Mouse (Mus musculus) liver, embryonic 14.5 days (tissue): ENCODE measurements at regions not wholly inside any gene's neighbourhood (a gene's known extent, or its start where the extent isn't known, plus 50 kb on each side); places are given as distances from the start of the nearest gene placed in this dataset.

Experiments used
- CTCF ChIP-seq: IDR thresholded peaks from 2 replicates; pipeline ENCODE4 v1.5.1; 2016; ENCODE audit warnings: antibody characterized with exemption, low read depth, control low read depth
- EP300 ChIP-seq: IDR thresholded peaks from 2 replicates; pipeline ENCODE4 v1.6.1; 2016; ENCODE audit warnings: antibody characterized with exemption, low read depth

DNA sequence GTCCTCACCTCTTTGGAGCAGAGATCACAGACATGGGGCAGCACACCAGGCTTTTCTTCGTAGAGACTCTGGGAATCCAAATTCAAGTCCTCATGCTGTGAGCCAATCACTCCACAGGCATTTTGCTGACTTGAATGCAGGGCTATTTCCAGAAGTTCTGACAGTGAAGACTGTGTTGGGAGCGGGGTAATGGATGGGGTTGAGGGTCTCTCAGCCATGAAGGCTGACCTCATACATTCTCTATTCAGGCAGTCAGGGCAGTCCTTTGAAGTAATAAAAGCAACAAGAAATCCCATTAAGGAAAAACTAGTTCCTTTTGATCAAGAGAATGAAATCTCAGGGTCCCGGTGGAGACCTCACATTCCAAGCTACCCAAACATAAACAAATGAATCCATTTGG lies 261.5 kb downstream of the 3100002H09Rik start:
- TF ChIP-seq CTCF (no peak), EP300 (no peak)
